Mouse (Mus musculus): Measurements from ENCODE around the gene Pdcd1lg2. TPM values are rescaled to one million over a fixed set of nuclear protein-coding genes. Genes with fewer than 3 reads are reported as not detected.

The Pdcd1lg2 gene
- total RNA-seq, 2 experiments from 2014 or later: 0.15 TPM; not detected in 1

DNA sequence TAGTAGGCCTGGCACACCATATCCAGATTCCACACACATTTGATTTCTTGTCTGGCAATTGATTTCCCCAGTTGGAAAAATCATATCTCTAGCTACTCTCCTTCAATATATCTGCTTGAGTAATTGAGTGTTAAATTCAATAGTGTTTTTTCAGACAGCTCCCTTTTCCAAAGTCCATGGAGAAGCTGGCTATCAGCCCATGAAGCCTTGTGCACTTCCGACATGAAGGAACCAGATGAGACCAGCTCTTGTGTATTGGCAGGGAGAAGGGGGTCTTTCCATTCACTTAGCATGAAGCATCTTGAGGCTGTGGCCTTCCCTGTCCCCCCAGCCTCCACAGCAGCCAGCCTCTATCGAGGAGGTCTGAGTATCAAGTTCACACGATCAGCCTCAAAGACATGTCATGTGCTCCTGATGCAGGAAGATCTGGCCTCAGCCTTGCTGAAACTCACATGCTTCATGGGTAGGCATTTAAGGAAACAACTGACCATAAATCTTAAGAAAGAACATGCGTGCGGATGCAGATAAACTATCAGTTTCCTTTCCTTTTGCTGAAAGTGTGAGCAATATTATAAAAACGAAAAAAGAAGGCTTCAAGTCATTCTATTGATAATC lies 88.2 kb downstream of the Pdcd1lg2 start:
- no peak for DNase-seq

- no peak for DNase-seq
Measured at GRCm38 (mm10) chr19:29500333-29500732, 89.6 kb downstream of the Pdcd1lg2 start.

DNA sequence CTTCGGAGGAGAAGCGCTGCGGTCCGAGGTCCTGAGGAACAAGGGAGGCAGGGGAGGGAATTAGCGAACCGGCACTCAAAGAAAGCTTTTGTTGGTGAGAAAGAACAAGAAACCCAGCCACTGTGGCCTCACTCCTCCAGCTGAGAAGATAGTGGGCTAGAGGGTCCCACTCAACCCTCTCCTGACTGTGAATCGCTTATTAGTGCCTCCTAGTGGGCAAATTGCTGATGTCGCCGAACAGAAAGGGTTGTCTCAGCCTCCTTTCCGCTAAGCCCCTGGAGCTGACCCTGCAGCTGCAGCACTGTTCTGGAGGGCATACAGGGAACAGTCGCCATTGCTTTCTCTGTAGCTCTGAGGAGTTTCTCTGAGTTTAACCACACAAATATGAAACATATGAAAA lies 90.4 kb downstream of the Pdcd1lg2 start:
- peak; percentile 45 to 73 for DNase-seq

GRCm38 (mm10) chr19:29501507-29501906 lies 90.8 kb downstream of the Pdcd1lg2 start:
- DNase-seq: peak; percentile 85 to 93

DNA sequence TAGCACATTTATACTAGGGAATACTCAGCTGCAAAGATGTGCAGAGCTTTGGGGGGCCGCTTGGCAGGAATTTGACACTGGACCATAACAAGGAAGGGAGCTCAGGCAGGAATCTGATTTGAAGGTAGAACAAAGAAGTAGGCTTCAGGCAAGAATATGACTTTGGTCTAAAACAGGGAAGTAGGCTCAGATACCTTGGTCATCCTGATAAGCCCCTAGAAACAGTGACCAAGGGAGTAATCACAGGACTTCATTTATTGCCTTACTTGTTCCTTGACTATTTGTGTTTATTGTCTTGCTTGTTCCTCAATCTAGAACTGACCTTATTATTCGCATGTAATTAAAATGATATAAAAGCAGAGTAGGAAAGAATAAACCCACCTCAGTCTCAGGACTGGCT lies 93.4 kb downstream of the Pdcd1lg2 start:
- no peak for DNase-seq

DNA sequence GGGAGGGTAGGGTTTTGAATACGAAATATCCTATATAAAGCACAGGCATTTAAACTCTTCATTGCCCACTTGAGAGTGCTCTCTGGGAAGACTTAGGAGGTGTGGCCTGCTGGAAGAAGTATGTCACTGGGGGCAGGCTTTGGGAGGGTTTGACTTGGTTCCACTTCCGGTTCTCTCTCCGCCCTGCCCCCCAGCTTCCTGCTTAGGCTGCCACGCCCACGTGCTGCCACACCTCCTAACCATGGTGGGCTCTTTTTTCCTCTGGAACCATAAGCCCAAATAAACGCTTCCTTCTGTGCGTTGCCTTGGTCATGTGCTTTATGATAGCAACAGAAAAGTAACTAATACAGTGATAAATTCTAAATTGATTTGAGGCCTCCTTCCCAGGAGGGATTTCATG lies 94.9 kb downstream of the Pdcd1lg2 start:
- DNase-seq: no peak

DNA sequence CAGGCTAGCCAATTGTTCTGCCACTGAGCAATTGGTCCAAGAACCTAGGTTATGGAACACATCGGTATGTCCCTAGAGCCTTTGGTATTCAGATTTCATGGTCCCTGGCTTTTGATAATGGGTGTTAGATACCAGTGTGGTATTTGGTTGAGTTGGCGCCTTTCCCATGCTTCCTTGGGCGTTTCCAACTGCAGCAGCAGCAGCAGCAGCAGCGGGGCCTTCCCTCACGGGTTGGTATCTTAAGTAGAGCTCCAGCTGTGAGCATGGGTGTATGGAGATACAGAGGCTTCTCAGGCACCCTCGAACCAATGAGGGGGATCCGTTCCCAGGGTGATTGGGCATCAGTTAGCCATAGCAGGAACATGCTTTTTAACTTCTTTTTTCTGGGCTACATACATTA lies 97.5 kb downstream of the Pdcd1lg2 start:
- DNase-seq: peak; percentile 55 to 75

- no peak for DNase-seq
Measured at GRCm38 (mm10) chr19:29509857-29510256, 99.1 kb downstream of the Pdcd1lg2 start.

DNA sequence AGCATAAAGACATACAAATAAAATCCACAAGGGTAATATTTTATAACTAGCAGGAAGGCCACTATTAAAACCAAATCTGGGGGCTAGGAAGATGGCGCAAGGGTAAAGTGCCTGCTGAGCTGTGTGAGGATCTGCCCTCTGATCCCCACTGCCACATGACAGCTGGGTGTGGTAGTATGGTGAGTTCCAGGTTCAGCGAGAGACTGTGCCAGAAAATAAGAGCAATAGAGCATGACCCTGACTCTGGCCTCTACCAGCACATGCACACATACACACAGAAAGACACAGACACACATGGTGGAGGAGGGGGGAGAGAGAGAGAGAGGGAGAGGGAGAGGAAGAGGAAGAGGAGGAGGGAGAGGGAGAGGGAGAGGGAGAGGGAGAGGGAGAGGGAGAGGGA lies 101.1 kb downstream of the Pdcd1lg2 start:
- DNase-seq: no peak

DNA sequence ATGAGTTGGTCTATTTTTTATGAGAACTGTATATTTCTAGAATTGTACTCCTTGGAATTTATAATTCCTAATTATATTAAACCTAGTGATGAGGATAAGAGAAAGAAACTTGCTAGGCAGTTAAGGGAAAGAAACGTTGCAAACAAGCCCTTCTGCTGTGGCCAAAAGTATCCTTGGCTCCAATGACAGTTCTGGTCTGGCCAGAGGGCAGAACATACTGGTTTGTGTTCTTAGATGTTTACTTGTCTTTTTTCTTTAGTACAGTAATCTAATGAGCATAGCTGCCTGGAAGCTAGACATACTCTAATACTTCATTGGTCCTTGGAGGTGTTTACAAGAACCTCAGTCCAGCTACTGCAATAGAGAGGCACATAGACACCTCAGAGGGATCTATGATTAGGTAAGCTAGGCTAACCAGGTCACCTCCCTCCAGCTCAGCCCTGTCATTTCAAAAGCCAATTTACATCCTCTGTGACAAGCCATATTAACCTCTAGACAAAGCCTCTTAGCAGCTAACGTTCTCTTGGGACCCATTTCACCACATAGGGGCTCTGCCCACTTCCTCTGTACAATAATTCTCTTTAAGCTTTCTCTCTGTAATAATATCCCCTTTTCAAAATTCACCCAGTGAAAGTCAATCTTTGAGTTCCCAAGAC lies 102.5 kb downstream of the Pdcd1lg2 start:
- no peak for DNase-seq

- DNase-seq: no peak
Measured at GRCm38 (mm10) chr19:29514130-29514529, 103.4 kb downstream of the Pdcd1lg2 start.

- DNase-seq: no peak
Measured at GRCm38 (mm10) chr19:29515386-29515785, 104.7 kb downstream of the Pdcd1lg2 start.

GRCm38 (mm10) chr19:29515991-29516390 lies 105.3 kb downstream of the Pdcd1lg2 start:
- no peak for DNase-seq

- DNase-seq: no peak
Measured at GRCm38 (mm10) chr19:29518409-29518808, 107.7 kb downstream of the Pdcd1lg2 start.

GRCm38 (mm10) chr19:29518922-29519321 lies 108.2 kb downstream of the Pdcd1lg2 start:
- DNase-seq: no peak

Other genes starting within 250 kb of the Pdcd1lg2 start
- gene Jak2, start 159.1 kb upstream of the Pdcd1lg2 start, total RNA-seq (2021): 10 to 100 TPM; 16.2 to 20.1 TPM
- gene Insl6, start 85.6 kb upstream of the Pdcd1lg2 start, total RNA-seq (2021): under 1 TPM; 0.40 to 0.72 TPM
- not detected for gene Rln1, start 76.2 kb upstream of the Pdcd1lg2 start, total RNA-seq (2021)
- gene Plgrkt, start 43.5 kb upstream of the Pdcd1lg2 start, total RNA-seq (2021): 10 to 100 TPM; 26.8 to 27.8 TPM
- 1 to 10 TPM; 2.6 to 9.4 TPM for gene Cd274, start 43.5 kb upstream of the Pdcd1lg2 start, total RNA-seq (2021)
- 10 to 100 TPM; 17.5 to 17.9 TPM for gene Ric1, start 111.4 kb downstream of the Pdcd1lg2 start, total RNA-seq (2021)
- 10 to 100 TPM in 1 of 2 experiments, 1 to 10 TPM in 1; 9.5 to 12.7 TPM for gene Ermp1, start 237.5 kb downstream of the Pdcd1lg2 start, total RNA-seq (2021)

All from heart, adult 18-20 months (tissue).